Mouse (Mus musculus): Measurements from ENCODE around the gene Lin7b. TPM values are rescaled to one million over a fixed set of nuclear protein-coding genes. Genes with fewer than 3 reads are reported as not detected.

Gene Lin7b
- polyA plus RNA-seq (2014; fragmentation: Nextera tagmentation; extraction: Ambion mirVana): 0.57 and 0.66 TPM in 2 replicates

- H3K4me3 ChIP-seq (ENCODE audit: low read length): peak within 1 kb of the TSS; percentile 46
- H3K4me2 ChIP-seq (replicated peaks; ENCODE audit: low read depth, low read length): peak within 1 kb of the TSS; percentile 94
- H3K27me3 ChIP-seq (ENCODE audit: control insufficient read depth, insufficient read depth, low read length): peaks cover 29% of the 10 kb centered on the region
- H3K9ac ChIP-seq (ENCODE audit: low read depth, low read length): peak within 1 kb of the TSS; percentile 32; the same call in 1 of the 2 replicates
- no peak within 1 kb of the TSS for H3K27ac ChIP-seq (ENCODE audit: low read depth, low read length)
- no peaks in the 10 kb centered on the region for H3K9me3 ChIP-seq (ENCODE audit: control insufficient read depth, low read length)
- ATAC-seq (ENCODE audit: low FRiP score, low TSS enrichment): peak; percentile 75
- peaks cover 32% of the 10 kb centered on the region for H3K36me3 ChIP-seq (ENCODE audit: control insufficient read depth, insufficient read depth, low read length)
- 10% methylated on average over 28 of the region's 28 CpGs for WGBS
- H3K4me1 ChIP-seq (ENCODE audit: control insufficient read depth, insufficient read depth, low read length): peaks cover 24% of the 10 kb centered on the region
These were observed at the start of gene Lin7b for GRCm38 (mm10) chr7:45370475-45371311. Lin7b (minus strand) TSS chr7:45370583.

GRCm38 (mm10) chr7:45417962-45418492 is 47.6 kb upstream of the Lin7b start:
- Histone ChIP-seq H3K27ac (ENCODE audit: low read depth, low read length) (no peak overlapping the region), H3K4me3 (ENCODE audit: low read length) (no peak overlapping the region), H3K27me3 (ENCODE audit: control insufficient read depth, insufficient read depth, low read length) (peaks cover 58% of the 10 kb centered on the region), H3K9me3 (ENCODE audit: control insufficient read depth, low read length) (no peaks in the 10 kb centered on the region), H3K4me1 (ENCODE audit: control insufficient read depth, insufficient read depth, low read length) (peaks cover 21% of the 10 kb centered on the region), H3K36me3 (ENCODE audit: control insufficient read depth, insufficient read depth, low read length) (peaks cover 25% of the 10 kb centered on the region), H3K9ac (ENCODE audit: low read depth, low read length) (no peak overlapping the region), H3K4me2 (replicated peaks; ENCODE audit: low read depth, low read length) (peak overlapping the region; percentile 5; the same call in 1 of the 2 replicates)
- no peak for ATAC-seq (ENCODE audit: low FRiP score, low TSS enrichment)
- 9% methylated on average over 13 of the region's 13 CpGs for WGBS

DNA sequence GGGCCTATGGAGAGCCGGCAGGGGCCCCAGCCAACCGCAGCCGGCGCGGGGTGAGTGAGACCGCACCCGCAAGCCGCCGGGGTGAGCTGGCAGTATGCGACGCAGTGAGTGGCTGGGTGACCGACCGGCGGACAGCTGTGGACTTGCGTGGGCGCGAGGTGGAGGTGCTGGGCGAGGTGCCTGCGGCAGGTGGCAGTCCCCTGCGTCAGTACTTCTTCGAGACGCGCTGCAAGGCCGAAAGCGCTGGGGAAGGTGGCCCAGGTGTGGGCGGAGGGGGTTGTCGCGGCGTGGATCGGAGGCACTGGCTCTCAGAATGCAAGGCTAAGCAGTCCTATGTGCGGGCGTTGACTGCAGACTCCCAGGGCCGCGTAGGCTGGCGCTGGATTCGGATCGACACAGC is 45.3 kb upstream of the Lin7b start:
- peaks cover 22% of the 10 kb centered on the region for H3K4me1 ChIP-seq (ENCODE audit: control insufficient read depth, insufficient read depth, low read length)
- H3K4me2 ChIP-seq (replicated peaks; ENCODE audit: low read depth, low read length): peak overlapping the region; percentile 13; the same call in 1 of the 2 replicates
- peaks cover under 1% of the 10 kb centered on the region; the same call in 1 of the 2 replicates for H3K36me3 ChIP-seq (ENCODE audit: control insufficient read depth, insufficient read depth, low read length)
- 6% methylated on average over 37 of the region's 37 CpGs for WGBS
- no peak for ATAC-seq (ENCODE audit: low FRiP score, low TSS enrichment)
- H3K9me3 ChIP-seq (ENCODE audit: control insufficient read depth, low read length): no peaks in the 10 kb centered on the region
- H3K27me3 ChIP-seq (ENCODE audit: control insufficient read depth, insufficient read depth, low read length): peaks cover 75% of the 10 kb centered on the region
- H3K4me3 ChIP-seq (ENCODE audit: low read length): peak overlapping the region; percentile 18
- H3K27ac ChIP-seq (ENCODE audit: low read depth, low read length): no peak overlapping the region
- H3K9ac ChIP-seq (ENCODE audit: low read depth, low read length): 0 out of 2 replicates have a peak overlapping the region, but pooled peaks have one; percentile 2

DNA sequence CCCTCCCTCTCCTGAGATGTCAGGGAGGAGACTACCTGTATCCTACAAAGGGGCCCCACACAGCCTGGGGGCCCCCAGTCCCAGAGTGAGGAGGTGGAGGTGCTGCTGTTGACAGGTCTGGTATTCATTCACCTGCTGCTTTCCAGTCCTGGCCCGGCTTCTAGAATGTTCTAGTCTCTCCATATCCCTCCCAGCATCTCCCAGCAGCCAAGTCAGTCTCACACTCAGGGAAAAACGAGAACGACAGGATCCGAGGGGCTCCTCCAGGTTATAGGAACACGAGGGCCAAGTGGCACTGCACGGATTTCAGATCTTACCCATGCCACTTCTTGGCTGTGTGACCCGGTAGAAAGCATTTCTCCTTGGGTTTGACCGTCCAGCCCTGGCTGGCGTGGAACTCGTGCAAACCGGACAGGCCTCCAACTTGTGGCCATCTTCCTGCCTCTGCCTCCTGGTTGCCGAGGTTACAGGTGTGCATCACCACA is 44.4 kb upstream of the Lin7b start:
- Histone ChIP-seq H3K9me3 (ENCODE audit: control insufficient read depth, low read length) (no peaks in the 10 kb centered on the region), H3K9ac (ENCODE audit: low read depth, low read length) (no peak overlapping the region), H3K27ac (ENCODE audit: low read depth, low read length) (no peak overlapping the region), H3K4me2 (replicated peaks; ENCODE audit: low read depth, low read length) (peak overlapping the region; percentile 93), H3K27me3 (ENCODE audit: control insufficient read depth, insufficient read depth, low read length) (peaks cover 80% of the 10 kb centered on the region), H3K4me1 (ENCODE audit: control insufficient read depth, insufficient read depth, low read length) (peaks cover 22% of the 10 kb centered on the region), H3K4me3 (ENCODE audit: low read length) (peak overlapping the region; percentile 18; the same call in 1 of the 2 replicates), H3K36me3 (ENCODE audit: control insufficient read depth, insufficient read depth, low read length) (no peaks in the 10 kb centered on the region)
- 34% methylated on average over 12 of the region's 12 CpGs for WGBS
- ATAC-seq (ENCODE audit: low FRiP score, low TSS enrichment): no peak

GRCm38 (mm10) chr7:45413864-45414739 is 43.7 kb upstream of the Lin7b start:
- Histone ChIP-seq H3K4me1 (ENCODE audit: control insufficient read depth, insufficient read depth, low read length) (peaks cover 22% of the 10 kb centered on the region), H3K27me3 (ENCODE audit: control insufficient read depth, insufficient read depth, low read length) (peaks cover 83% of the 10 kb centered on the region), H3K4me2 (replicated peaks; ENCODE audit: low read depth, low read length) (peak overlapping the region; percentile 93), H3K36me3 (ENCODE audit: control insufficient read depth, insufficient read depth, low read length) (no peaks in the 10 kb centered on the region), H3K4me3 (ENCODE audit: low read length) (peak overlapping the region; percentile 55), H3K9me3 (ENCODE audit: control insufficient read depth, low read length) (no peaks in the 10 kb centered on the region), H3K9ac (ENCODE audit: low read depth, low read length) (peak overlapping the region; percentile 58), H3K27ac (ENCODE audit: low read depth, low read length) (no peak overlapping the region)
- WGBS: 1% methylated on average over 27 of the region's 27 CpGs
- ATAC-seq (ENCODE audit: low FRiP score, low TSS enrichment): peak; percentile 44

DNA sequence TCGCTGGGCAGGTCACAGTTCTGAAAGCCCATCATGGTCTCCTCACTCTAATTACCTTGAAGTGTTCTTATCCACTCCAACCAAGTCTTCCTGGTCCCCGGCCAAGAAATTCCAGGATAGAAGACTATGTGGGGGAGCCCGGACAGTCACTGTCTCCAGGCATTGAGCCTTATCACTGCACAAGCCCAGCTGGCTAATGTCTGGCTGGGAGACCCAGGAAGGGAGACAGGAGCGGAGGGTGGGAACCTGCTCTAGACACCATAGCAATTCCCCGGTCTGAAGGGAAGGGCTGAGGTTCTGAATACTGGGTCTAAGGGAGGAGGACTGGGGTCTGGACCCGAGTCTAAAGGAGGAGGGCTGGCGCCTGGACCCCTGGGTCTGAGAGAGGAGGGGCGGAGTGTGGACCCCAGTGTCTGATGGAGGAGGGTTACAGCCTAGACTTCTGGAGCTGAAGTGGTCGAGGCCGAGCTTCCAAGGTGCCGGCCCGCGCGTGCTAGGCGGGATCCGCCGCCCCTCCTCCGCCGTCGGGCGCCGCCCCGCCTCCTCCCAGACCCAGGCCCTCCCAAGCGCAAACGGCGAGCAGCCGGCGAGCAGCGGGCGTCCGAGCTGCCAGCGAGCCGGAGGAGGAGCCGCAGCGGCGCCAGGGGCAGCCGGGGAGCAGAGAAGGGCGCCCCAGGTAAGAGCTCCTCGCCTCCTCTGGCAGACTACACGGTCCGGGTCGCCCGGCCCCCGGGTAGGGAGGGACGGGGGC is 42.9 kb upstream of the Lin7b start, which contains the start of gene Ntf5:
Gene Ntf5, plus strand, starts transcription at position 583 of the 751 bp plus-strand sequence.
- peak within 1 kb of the TSS; percentile 58 for H3K9ac ChIP-seq (ENCODE audit: low read depth, low read length)
- peaks cover 86% of the 10 kb centered on the region for H3K27me3 ChIP-seq (ENCODE audit: control insufficient read depth, insufficient read depth, low read length)
- H3K4me3 ChIP-seq (ENCODE audit: low read length): peak within 1 kb of the TSS; percentile 55
- no peaks in the 10 kb centered on the region for H3K9me3 ChIP-seq (ENCODE audit: control insufficient read depth, low read length)
- 2% methylated on average over 44 of the region's 45 CpGs for WGBS
- H3K4me1 ChIP-seq (ENCODE audit: control insufficient read depth, insufficient read depth, low read length): peaks cover 21% of the 10 kb centered on the region
- peak; percentile 47 for ATAC-seq (ENCODE audit: low FRiP score, low TSS enrichment)
- no peak within 1 kb of the TSS; the same call in 1 of the 2 replicates for H3K27ac ChIP-seq (ENCODE audit: low read depth, low read length)
- no peaks in the 10 kb centered on the region for H3K36me3 ChIP-seq (ENCODE audit: control insufficient read depth, insufficient read depth, low read length)
- peak within 1 kb of the TSS; percentile 93 for H3K4me2 ChIP-seq (replicated peaks; ENCODE audit: low read depth, low read length)

- Histone ChIP-seq H3K36me3 (ENCODE audit: control insufficient read depth, insufficient read depth, low read length) (no peaks in the 10 kb centered on the region), H3K4me3 (ENCODE audit: low read length) (no peak overlapping the region), H3K9me3 (ENCODE audit: control insufficient read depth, low read length) (no peaks in the 10 kb centered on the region), H3K27ac (ENCODE audit: low read depth, low read length) (no peak overlapping the region), H3K4me1 (ENCODE audit: control insufficient read depth, insufficient read depth, low read length) (peaks cover 13% of the 10 kb centered on the region; the same call in 1 of the 2 replicates), H3K4me2 (replicated peaks; ENCODE audit: low read depth, low read length) (no peak overlapping the region), H3K27me3 (ENCODE audit: control insufficient read depth, insufficient read depth, low read length) (peaks cover 91% of the 10 kb centered on the region), H3K9ac (ENCODE audit: low read depth, low read length) (no peak overlapping the region)
- 86% methylated on average over 2 of the region's 2 CpGs for WGBS
- no peak for ATAC-seq (ENCODE audit: low FRiP score, low TSS enrichment)
These were observed 42.0 kb upstream of the Lin7b start for GRCm38 (mm10) chr7:45412421-45412820.

Measured in kidney, embryonic 14.5 days (tissue).